Mouse (Mus musculus) erythroblast, embryonic 14.5 days (primary cell): ENCODE data around the gene Btn1a1. TPM values are rescaled to one million over a fixed set of nuclear protein-coding genes. Genes with fewer than 3 reads are reported as not detected.

Experiments
- H3K27me3 ChIP-seq: 2 replicates; pipeline ENCODE4 v1.6.1; 2012; ENCODE audit warnings: inconsistent platforms; ENCODE audit not compliant: control insufficient read depth
- H3K36me3 ChIP-seq: 2 replicates; pipeline ENCODE4 v1.6.1; 2012; ENCODE audit warnings: mild to moderate bottlenecking, inconsistent platforms; ENCODE audit not compliant: control insufficient read depth
- H3K4me1 ChIP-seq: 2 replicates; pipeline ENCODE4 v1.6.1; 2012; ENCODE audit warnings: inconsistent platforms; ENCODE audit not compliant: control insufficient read depth
- H3K4me3 ChIP-seq: replicated peaks from 2 replicates; pipeline ENCODE3; 2012; ENCODE audit warnings: moderate library complexity, mild to moderate bottlenecking, inconsistent platforms
- H3K9me3 ChIP-seq: 2 replicates; pipeline ENCODE4 v1.6.1; 2012; ENCODE audit warnings: low read length, inconsistent platforms, mixed read lengths; ENCODE audit not compliant: control insufficient read depth
- GATA1 ChIP-seq: IDR thresholded peaks from 2 replicates; pipeline ENCODE4 v1.6.1; 2012; ENCODE audit warnings: low read length, inconsistent platforms, mixed read lengths
- TAL1 ChIP-seq: IDR thresholded peaks from 3 replicates; pipeline ENCODE4 v1.6.1; 2012; ENCODE audit warnings: low read length, inconsistent platforms, mixed read lengths
- polyA plus RNA-seq: library from polyadenylated mRNA; stranded (reverse); fragments of >175 nt; gene quantifications from 2 replicates; pipeline ENCODE4 v1.2.3, GENCODE M21; 2012

Gene Btn1a1
- polyA plus RNA-seq, 1 experiment, result 0.15 TPM

DNA sequence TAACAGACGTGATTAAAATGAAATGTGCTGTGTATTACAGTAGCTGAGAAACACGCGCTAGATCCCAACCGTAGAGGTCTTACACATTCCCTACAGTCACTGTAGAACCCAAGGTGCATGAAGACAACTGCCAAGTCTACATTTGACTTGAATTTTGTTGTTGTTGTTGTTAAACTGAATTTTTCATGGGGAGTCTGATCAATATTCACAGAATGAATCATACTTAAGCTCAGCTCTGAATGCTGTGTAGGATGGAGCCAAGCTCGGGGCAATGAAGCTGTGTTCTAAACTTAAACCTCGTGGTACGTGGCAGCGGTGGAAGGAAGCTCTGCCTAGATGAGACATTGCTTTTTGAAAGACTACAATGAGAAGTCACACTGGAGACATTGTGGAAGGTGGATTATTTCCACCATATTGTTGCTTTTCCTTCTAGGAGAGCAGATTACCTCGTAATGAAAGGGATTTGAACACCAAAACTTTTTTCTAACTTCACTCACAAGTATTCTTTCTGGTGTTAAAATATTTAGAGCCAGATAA, 36.4 kb upstream of the Btn1a1 start:
- peaks cover 85% of the 10 kb centered on the region for H3K4me1 ChIP-seq
- H3K27me3 ChIP-seq, result no peaks in the 10 kb centered on the region
- TF ChIP-seq GATA1 (no peak), TAL1 (no peak)
- H3K9me3 ChIP-seq, result no peaks in the 10 kb centered on the region
- no peaks in the 10 kb centered on the region for H3K36me3 ChIP-seq
- peak overlapping the region; percentile 66 for H3K4me3 ChIP-seq

DNA sequence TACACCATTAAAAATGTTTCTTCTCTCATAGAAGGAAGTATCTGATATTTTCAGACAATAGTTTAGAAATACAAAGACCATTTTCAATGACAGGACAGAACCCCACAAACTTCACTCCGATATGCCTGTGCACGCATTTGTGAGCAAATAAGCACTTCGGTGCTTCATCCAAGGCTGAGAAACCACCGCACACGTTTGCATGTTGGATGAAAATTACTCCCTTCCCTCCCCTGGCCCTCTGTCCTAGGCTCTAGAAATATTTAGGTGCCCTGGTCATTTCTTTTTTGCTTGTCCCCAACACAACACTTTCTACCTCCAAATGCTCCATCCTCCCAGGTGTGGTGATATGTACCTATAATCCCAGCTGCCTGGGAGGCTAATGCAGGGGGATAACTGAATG, 35.8 kb upstream of the Btn1a1 start:
- Histone ChIP-seq H3K27me3 (no peaks in the 10 kb centered on the region), H3K36me3 (no peaks in the 10 kb centered on the region), H3K9me3 (no peaks in the 10 kb centered on the region), H3K4me1 (peaks cover 80% of the 10 kb centered on the region), H3K4me3 (peak overlapping the region; percentile 66)
- TF ChIP-seq TAL1, result no peak
- no peak for TF ChIP-seq GATA1

GRCm38 (mm10) chr13:23500424-23501200, 34.9 kb upstream of the Btn1a1 start:
- Histone ChIP-seq H3K4me1 (peaks cover 71% of the 10 kb centered on the region), H3K9me3 (no peaks in the 10 kb centered on the region), H3K36me3 (no peaks in the 10 kb centered on the region), H3K27me3 (peaks cover 1% of the 10 kb centered on the region), H3K4me3 (peak overlapping the region; percentile 66)
- TF ChIP-seq GATA1 (no peak), TAL1 (no peak)

- peak overlapping the region; percentile 66 for H3K4me3 ChIP-seq
- no peaks in the 10 kb centered on the region for H3K36me3 ChIP-seq
- peaks cover 65% of the 10 kb centered on the region for H3K4me1 ChIP-seq
- no peak for TF ChIP-seq GATA1
- no peak for TF ChIP-seq TAL1
- peaks cover 3% of the 10 kb centered on the region for H3K27me3 ChIP-seq
- no peaks in the 10 kb centered on the region for H3K9me3 ChIP-seq
Measured at GRCm38 (mm10) chr13:23499943-23500342, 34.2 kb upstream of the Btn1a1 start.

- Histone ChIP-seq H3K9me3 (no peaks in the 10 kb centered on the region), H3K4me3 (peak overlapping the region; percentile 66), H3K4me1 (peaks cover 53% of the 10 kb centered on the region), H3K36me3 (no peaks in the 10 kb centered on the region), H3K27me3 (peaks cover 3% of the 10 kb centered on the region)
- TF ChIP-seq GATA1 (no peak), TAL1 (no peak)
Measured at GRCm38 (mm10) chr13:23498653-23499052, 33.0 kb upstream of the Btn1a1 start.

- TF ChIP-seq GATA1, result no peak
- no peak for TF ChIP-seq TAL1
- no peaks in the 10 kb centered on the region for H3K36me3 ChIP-seq
- H3K4me1 ChIP-seq, result peaks cover 52% of the 10 kb centered on the region
- no peaks in the 10 kb centered on the region for H3K9me3 ChIP-seq
- H3K4me3 ChIP-seq, result peak overlapping the region; percentile 66
- peaks cover 3% of the 10 kb centered on the region for H3K27me3 ChIP-seq
Measured at GRCm38 (mm10) chr13:23497656-23498321, 32.1 kb upstream of the Btn1a1 start.

DNA sequence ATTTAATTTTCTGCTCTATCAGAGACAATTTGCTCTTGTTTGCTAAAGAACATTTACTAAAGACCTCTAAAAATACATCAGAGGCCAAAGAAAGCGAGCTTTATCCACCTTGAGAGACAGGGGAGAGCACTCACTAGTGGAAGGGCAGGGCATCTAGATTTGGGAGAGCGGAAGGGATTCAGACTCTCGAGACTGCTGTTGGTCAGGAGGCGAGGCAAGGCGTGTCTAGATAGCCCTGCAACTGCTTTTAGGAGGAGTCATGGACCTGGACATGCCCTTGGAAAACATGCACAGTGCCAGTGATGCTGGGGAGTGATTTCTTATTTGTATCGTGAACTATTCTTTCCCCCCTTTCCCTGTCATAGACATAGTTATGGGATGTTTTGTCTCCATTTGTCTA, 29.8 kb upstream of the Btn1a1 start:
- no peak overlapping the region for H3K4me3 ChIP-seq
- no peaks in the 10 kb centered on the region for H3K36me3 ChIP-seq
- no peaks in the 10 kb centered on the region for H3K9me3 ChIP-seq
- peaks cover 3% of the 10 kb centered on the region for H3K27me3 ChIP-seq
- H3K4me1 ChIP-seq, result peaks cover 53% of the 10 kb centered on the region
- TF ChIP-seq TAL1 (no peak), GATA1 (no peak)

DNA sequence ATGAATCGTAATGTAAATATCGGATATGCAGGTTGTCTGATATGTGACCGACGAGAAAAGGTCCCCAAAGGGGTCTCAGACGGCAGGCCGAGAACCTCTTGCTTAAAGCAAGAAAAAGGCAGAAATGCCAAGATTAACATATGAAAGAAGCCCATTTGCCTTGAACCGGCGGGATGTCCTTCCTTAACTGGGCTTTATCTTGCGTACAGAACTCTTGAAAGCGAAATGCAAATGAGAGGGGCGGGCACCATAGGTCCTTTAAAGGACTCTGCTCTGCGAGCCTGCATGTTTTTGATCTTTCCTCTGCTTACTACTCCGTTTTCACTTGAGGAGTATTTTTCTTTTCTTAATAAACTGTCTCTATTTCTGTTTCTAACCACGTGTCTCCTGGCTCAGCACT, 26.3 kb upstream of the Btn1a1 start:
- H3K4me1 ChIP-seq, result peaks cover 29% of the 10 kb centered on the region
- peak overlapping the region; percentile 59 for H3K4me3 ChIP-seq
- H3K36me3 ChIP-seq, result no peaks in the 10 kb centered on the region
- H3K9me3 ChIP-seq, result no peaks in the 10 kb centered on the region
- H3K27me3 ChIP-seq, result peaks cover 23% of the 10 kb centered on the region
- TF ChIP-seq GATA1, result no peak
- no peak for TF ChIP-seq TAL1

- Histone ChIP-seq H3K4me1 (peaks cover 29% of the 10 kb centered on the region), H3K36me3 (no peaks in the 10 kb centered on the region), H3K27me3 (peaks cover 29% of the 10 kb centered on the region), H3K4me3 (no peak overlapping the region), H3K9me3 (no peaks in the 10 kb centered on the region)
- TF ChIP-seq TAL1 (no peak), GATA1 (no peak)
Measured at GRCm38 (mm10) chr13:23491263-23491662, 25.6 kb upstream of the Btn1a1 start.
